Mouse (Mus musculus) midbrain, embryonic 11.5 days (tissue): ENCODE data around the gene 1700020N01Rik. TPM values are rescaled to one million over a fixed set of nuclear protein-coding genes. Genes with fewer than 3 reads are reported as not detected.

Experiments used
- ATAC-seq: fragments of 200-750 bp; cut with Nextera tagmentation; 2 replicates; pipeline ENCODE4 v1.8.0; 2017; ENCODE audit warnings: moderate TSS enrichment, moderate library complexity; ENCODE audit not compliant: low FRiP score
- DNase-seq: peaks from one replicate; pipeline ENCODE4 v3.0.0; 2015; ENCODE audit warnings: low spot score; ENCODE audit errors: missing footprints
- H3K27ac ChIP-seq: fragments of 300-500 bp; sonication (generic); 2 replicates; pipeline ENCODE4 v1.5.1; 2014; ENCODE audit warnings: low read depth, low read length
- H3K27me3 ChIP-seq: fragments of 300-500 bp; sonication (generic); 2 replicates; pipeline ENCODE4 v1.6.1; 2014; ENCODE audit warnings: mild to moderate bottlenecking, low read length, moderate library complexity, mixed read lengths; ENCODE audit not compliant: control insufficient read depth, insufficient read depth
- H3K36me3 ChIP-seq: fragments of 300-500 bp; sonication (generic); 2 replicates; pipeline ENCODE4 v1.6.1; 2014; ENCODE audit warnings: mild to moderate bottlenecking, low read length, moderate library complexity, mixed read lengths; ENCODE audit not compliant: control insufficient read depth, insufficient read depth
- H3K4me1 ChIP-seq: fragments of 300-500 bp; sonication (generic); 2 replicates; pipeline ENCODE4 v1.6.1; 2014; ENCODE audit warnings: low read length; ENCODE audit not compliant: control insufficient read depth, insufficient read depth
- H3K4me2 ChIP-seq: fragments of 300-500 bp; sonication (generic); 2 replicates; pipeline ENCODE4 v1.6.1; 2014; ENCODE audit warnings: mild to moderate bottlenecking, moderate library complexity
- H3K4me3 ChIP-seq: fragments of 300-500 bp; sonication (generic); 2 replicates; pipeline ENCODE4 v1.5.1; 2014; ENCODE audit warnings: low read depth, low read length
- H3K9ac ChIP-seq: fragments of 300-500 bp; sonication (generic); 2 replicates; pipeline ENCODE4 v1.6.1; 2014; ENCODE audit warnings: low read length
- H3K9me3 ChIP-seq: fragments of 300-500 bp; sonication (generic); 2 replicates; pipeline ENCODE4 v1.6.1; 2016; ENCODE audit warnings: low read length; ENCODE audit not compliant: control insufficient read depth
- WGBS: fragments of 180-500 bp; shearing (Covaris S2); extraction: QIAGEN DNeasy Blood & Tissue Kit; methylation state at CpG from one replicate; pipeline ENCODE4 v1.1.7; 2014; 5-methylcytosine and 5-hydroxymethylcytosine counted together
- polyA plus RNA-seq: library from polyadenylated mRNA; unstranded; fragments of >200 nt; fragmentation: Nextera tagmentation; extraction: Ambion mirVana; gene quantifications from 2 replicates; pipeline ENCODE4 v1.2.1, GENCODE M21; 2014

The 1700020N01Rik gene
- polyA plus RNA-seq, 1 experiment from 2014 or later, result not detected

DNA sequence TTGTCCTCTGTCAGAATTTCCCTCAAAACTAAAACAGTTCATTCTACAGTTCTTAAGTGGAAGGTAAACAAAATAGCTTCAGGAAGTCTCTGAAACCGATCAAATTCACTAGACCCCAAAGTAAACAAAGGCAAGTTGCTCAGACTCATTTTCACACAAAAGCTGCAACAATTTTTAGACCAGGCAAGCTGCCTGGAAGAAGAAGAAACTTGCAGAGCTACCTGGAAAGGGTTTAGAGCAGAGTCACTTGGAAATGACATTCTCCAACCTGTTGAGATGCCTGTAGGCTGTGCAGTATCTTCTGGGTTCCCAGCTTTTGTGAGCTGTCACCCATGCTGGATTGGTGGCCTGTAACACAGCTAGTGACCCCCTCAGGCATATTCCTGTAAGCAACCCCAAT, 11.4 kb upstream of the 1700020N01Rik start:
- Histone ChIP-seq H3K4me1 (no peaks in the 10 kb centered on the region), H3K27me3 (no peaks in the 10 kb centered on the region), H3K4me2 (no peak overlapping the region), H3K36me3 (no peaks in the 10 kb centered on the region), H3K9ac (no peak overlapping the region), H3K9me3 (no peaks in the 10 kb centered on the region), H3K27ac (no peak overlapping the region), H3K4me3 (no peak overlapping the region)
- peak; percentile 51 for DNase-seq
- ATAC-seq, result no peak
- 87% methylated on average over 1 of the region's 1 CpGs for WGBS

GRCm38 (mm10) chr10:21587041-21587440, 5.9 kb upstream of the 1700020N01Rik start:
- Histone ChIP-seq H3K36me3 (no peaks in the 10 kb centered on the region), H3K9me3 (no peaks in the 10 kb centered on the region), H3K27ac (no peak overlapping the region), H3K4me3 (no peak overlapping the region), H3K9ac (no peak overlapping the region), H3K27me3 (no peaks in the 10 kb centered on the region), H3K4me1 (no peaks in the 10 kb centered on the region), H3K4me2 (no peak overlapping the region)
- ATAC-seq (no peak), DNase-seq (no peak)
- WGBS, result 88% methylated on average over 2 of the region's 2 CpGs

DNA sequence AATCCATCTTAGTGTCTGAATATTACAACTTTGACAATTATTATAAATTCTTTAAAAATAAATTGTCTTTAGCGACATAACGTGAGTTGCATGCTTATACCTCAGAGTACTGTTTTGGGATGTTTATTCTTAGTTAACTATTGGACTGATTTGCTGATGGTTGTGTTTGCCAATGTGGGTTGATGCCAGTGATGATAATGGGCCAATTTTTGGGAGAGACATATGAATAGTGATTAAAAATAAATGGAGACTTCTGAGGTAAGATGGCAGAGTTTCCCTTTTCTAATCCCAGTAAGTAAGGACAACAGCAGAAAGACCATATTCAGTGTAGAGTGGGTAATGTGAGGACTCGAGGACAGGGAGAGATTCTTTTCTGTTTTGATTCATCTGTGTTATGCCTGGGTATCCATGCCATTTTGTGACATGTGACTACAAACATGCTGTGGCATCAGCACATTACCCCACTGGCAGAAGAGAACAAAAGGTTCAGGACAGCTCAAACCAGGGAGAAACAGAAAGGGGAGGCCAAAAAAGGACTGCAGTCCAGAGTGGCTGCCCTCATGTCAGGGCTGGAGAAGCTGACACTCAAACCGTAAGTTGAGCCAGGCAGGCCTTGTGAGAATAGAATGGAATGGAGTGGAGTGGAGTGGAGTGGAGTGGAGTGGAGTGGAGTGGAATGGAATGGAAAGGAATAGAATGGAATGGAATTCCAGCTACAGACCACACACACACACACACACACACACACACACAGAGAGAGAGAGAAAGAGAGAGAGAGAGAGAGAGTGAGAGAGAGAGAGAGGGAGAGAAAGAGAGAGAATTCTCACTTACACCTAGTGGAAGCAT, 4.7 kb upstream of the 1700020N01Rik start:
- 85% methylated on average over 4 of the region's 4 CpGs for WGBS
- H3K27me3 ChIP-seq, result no peaks in the 10 kb centered on the region
- H3K27ac ChIP-seq, result no peak overlapping the region
- no peak for DNase-seq
- H3K4me3 ChIP-seq, result no peak overlapping the region
- no peak overlapping the region for H3K4me2 ChIP-seq
- H3K4me1 ChIP-seq, result no peaks in the 10 kb centered on the region
- H3K9ac ChIP-seq, result no peak overlapping the region
- no peaks in the 10 kb centered on the region for H3K36me3 ChIP-seq
- H3K9me3 ChIP-seq, result no peaks in the 10 kb centered on the region
- ATAC-seq, result no peak

GRCm38 (mm10) chr10:21600931-21601330, 8.0 kb downstream of the 1700020N01Rik start:
- Histone ChIP-seq H3K27me3 (no peaks in the 10 kb centered on the region), H3K4me2 (no peak overlapping the region), H3K27ac (no peak overlapping the region), H3K9ac (no peak overlapping the region), H3K4me1 (no peaks in the 10 kb centered on the region), H3K9me3 (no peaks in the 10 kb centered on the region), H3K36me3 (no peaks in the 10 kb centered on the region), H3K4me3 (no peak overlapping the region)
- WGBS, result 44% methylated on average over 5 of the region's 5 CpGs
- ATAC-seq (no peak), DNase-seq (peak; percentile 93)

DNA sequence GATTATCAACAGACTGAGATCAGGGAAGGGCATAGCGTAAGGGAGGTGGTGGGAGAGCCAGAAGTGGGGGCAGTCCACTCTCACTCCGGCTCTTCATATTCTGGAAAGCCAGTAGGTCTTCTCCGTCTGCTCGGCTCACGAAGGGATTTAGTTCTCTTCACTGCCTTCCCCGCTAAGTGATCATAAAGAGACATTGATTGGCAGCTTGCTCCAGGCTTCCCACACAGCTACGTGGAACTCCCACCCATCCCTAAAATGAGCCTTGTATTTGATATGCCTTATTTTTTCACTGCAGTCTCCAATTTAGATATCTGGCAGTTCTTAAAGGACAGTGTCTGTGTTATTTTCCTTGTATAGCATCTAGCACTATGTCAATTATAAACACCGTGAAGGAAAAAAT, 11.5 kb downstream of the 1700020N01Rik start:
- Histone ChIP-seq H3K9me3 (no peaks in the 10 kb centered on the region), H3K4me2 (no peak overlapping the region), H3K4me1 (no peaks in the 10 kb centered on the region), H3K9ac (no peak overlapping the region), H3K27ac (no peak overlapping the region), H3K4me3 (no peak overlapping the region), H3K27me3 (no peaks in the 10 kb centered on the region), H3K36me3 (no peaks in the 10 kb centered on the region)
- no peak for DNase-seq
- no peak for ATAC-seq
- WGBS, result 79% methylated on average over 8 of the region's 8 CpGs

- H3K4me1 ChIP-seq, result no peaks in the 10 kb centered on the region
- no peak overlapping the region for H3K27ac ChIP-seq
- 67% methylated on average over 4 of the region's 4 CpGs for WGBS
- DNase-seq, result no peak
- ATAC-seq, result no peak
- no peaks in the 10 kb centered on the region for H3K27me3 ChIP-seq
- no peaks in the 10 kb centered on the region for H3K36me3 ChIP-seq
- H3K9ac ChIP-seq, result no peak overlapping the region
- H3K9me3 ChIP-seq, result no peaks in the 10 kb centered on the region
- H3K4me2 ChIP-seq, result no peak overlapping the region
- H3K4me3 ChIP-seq, result no peak overlapping the region
Observed at GRCm38 (mm10) chr10:21605011-21605571, 12.1 kb downstream of the 1700020N01Rik start.

DNA sequence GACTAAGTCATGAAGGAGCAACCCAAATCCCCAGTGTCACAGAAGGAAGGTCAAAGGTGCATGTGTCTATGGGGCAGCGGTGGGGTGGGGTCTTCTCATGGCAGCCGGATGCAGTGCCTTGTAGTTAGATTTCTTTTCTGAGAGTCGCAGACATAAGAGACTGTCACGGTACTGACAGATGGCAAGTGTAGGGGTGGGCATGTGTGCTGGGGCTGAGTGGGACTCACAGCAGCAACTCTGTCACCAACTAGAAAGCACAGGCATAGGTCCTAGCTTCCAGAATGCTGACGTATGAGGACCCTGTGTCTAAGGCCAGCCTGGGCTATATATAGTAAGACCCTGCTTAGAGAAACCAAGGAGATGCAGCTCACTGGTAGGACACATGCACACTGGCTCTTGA, 12.7 kb downstream of the 1700020N01Rik start:
- H3K27me3 ChIP-seq, result no peaks in the 10 kb centered on the region
- H3K9me3 ChIP-seq, result no peaks in the 10 kb centered on the region
- DNase-seq, result no peak
- H3K36me3 ChIP-seq, result no peaks in the 10 kb centered on the region
- no peaks in the 10 kb centered on the region for H3K4me1 ChIP-seq
- no peak overlapping the region for H3K9ac ChIP-seq
- H3K4me2 ChIP-seq, result no peak overlapping the region
- no peak overlapping the region for H3K4me3 ChIP-seq
- WGBS, result 66% methylated on average over 5 of the region's 5 CpGs
- no peak for ATAC-seq
- H3K27ac ChIP-seq, result no peak overlapping the region

GRCm38 (mm10) chr10:21606931-21607330, 14.0 kb downstream of the 1700020N01Rik start:
- no peaks in the 10 kb centered on the region for H3K4me1 ChIP-seq
- no peak for DNase-seq
- H3K27ac ChIP-seq, result no peak overlapping the region
- no peaks in the 10 kb centered on the region for H3K9me3 ChIP-seq
- H3K9ac ChIP-seq, result no peak overlapping the region
- no peaks in the 10 kb centered on the region for H3K27me3 ChIP-seq
- H3K36me3 ChIP-seq, result no peaks in the 10 kb centered on the region
- no peak for ATAC-seq
- 79% methylated on average over 5 of the region's 5 CpGs for WGBS
- no peak overlapping the region for H3K4me2 ChIP-seq
- H3K4me3 ChIP-seq, result no peak overlapping the region

DNA sequence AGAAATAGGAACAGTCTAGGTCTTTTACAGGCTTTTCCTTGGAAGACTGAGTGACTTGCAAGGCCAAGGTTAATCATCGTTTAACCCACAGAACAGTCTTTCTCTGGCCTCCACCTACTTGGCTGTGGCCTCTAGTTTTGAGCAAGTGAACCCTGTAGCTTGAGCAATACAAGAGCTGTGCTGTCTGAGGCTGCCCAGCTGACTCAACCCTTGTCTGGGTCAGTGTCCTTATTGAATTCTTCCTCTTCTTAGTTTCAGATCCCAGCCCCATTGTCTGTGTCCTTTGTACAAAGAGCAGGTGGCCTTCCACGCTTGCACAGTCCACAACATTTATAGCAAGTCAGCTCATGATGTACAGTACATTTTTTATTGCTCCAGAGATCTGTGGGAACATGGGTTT, 16.6 kb downstream of the 1700020N01Rik start:
- no peak overlapping the region for H3K4me3 ChIP-seq
- ATAC-seq, result no peak
- no peaks in the 10 kb centered on the region for H3K9me3 ChIP-seq
- no peaks in the 10 kb centered on the region for H3K4me1 ChIP-seq
- no peak overlapping the region for H3K27ac ChIP-seq
- no peaks in the 10 kb centered on the region for H3K36me3 ChIP-seq
- H3K27me3 ChIP-seq, result no peaks in the 10 kb centered on the region
- DNase-seq, result no peak
- H3K9ac ChIP-seq, result no peak overlapping the region
- WGBS, result 74% methylated on average over 2 of the region's 2 CpGs
- no peak overlapping the region for H3K4me2 ChIP-seq
